Mouse (Mus musculus) embryonic fibroblast, embryonic 13.5 days (primary cell): ENCODE results near the gene Siglecg. TPM values are rescaled to one million over a fixed set of nuclear protein-coding genes. Genes with fewer than 3 reads are reported as not detected.

Experiments used
- H3K27ac ChIP-seq: 2 replicates; pipeline ENCODE4 v1.5.1; 2012; ENCODE audit warnings: low read length, control low read depth, inconsistent platforms; ENCODE audit not compliant: insufficient read depth
- H3K4me1 ChIP-seq: 2 replicates; pipeline ENCODE4 v1.6.1; 2011; ENCODE audit warnings: low read length; ENCODE audit not compliant: control insufficient read depth, insufficient read depth
- H3K4me3 ChIP-seq: 2 replicates; pipeline ENCODE4 v1.5.1; 2011; ENCODE audit warnings: mild to moderate bottlenecking, control low read depth, low read length; ENCODE audit not compliant: insufficient read depth
- CTCF ChIP-seq: IDR thresholded peaks from 2 replicates; pipeline ENCODE4 v1.5.1; 2011; ENCODE audit warnings: mild to moderate bottlenecking, control low read depth, low read length, moderate library complexity, borderline replicate concordance; ENCODE audit not compliant: insufficient read depth
- POLR2A ChIP-seq: IDR thresholded peaks from 2 replicates; pipeline ENCODE4 v1.6.1; 2011; ENCODE audit warnings: low read depth, mild to moderate bottlenecking, control low read depth, low read length, moderate library complexity
- polyA plus RNA-seq: library from polyadenylated mRNA; stranded (reverse); fragments of >200 nt; gene quantifications from 2 replicates; pipeline ENCODE4 v1.2.4, GENCODE M21; 2011; ENCODE audit warnings: low read depth; ENCODE audit not compliant: missing spikeins, insufficient read length

Siglecg gene
- polyA plus RNA-seq, 1 experiment, result 12.5 TPM

DNA sequence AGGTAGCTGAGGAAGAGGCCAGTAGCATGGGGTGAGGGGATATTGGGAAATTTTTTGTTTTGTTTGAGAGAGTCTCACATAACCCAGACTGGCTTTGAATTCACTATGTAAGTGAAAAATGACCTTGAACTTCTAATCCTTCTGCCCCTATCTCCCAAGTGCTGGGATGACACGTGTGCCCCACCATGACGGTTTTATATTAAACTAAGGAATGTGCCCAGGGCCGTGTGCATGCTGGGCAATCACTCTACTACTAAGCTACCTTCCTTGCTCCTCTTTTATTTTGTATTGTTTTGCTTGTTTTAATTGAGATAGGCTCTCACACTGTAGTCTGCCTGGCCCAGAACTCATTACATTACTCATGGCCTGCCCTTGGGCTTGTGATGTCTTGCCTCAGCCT, 33.1 kb downstream of the Siglecg start:
- H3K4me1 ChIP-seq, result 0 out of 2 replicates have a peak, but pooled peaks cover 2% of the 10 kb centered on the region
- no peak overlapping the region for H3K4me3 ChIP-seq
- TF ChIP-seq POLR2A (no peak), CTCF (no peak)
- no peak overlapping the region for H3K27ac ChIP-seq

DNA sequence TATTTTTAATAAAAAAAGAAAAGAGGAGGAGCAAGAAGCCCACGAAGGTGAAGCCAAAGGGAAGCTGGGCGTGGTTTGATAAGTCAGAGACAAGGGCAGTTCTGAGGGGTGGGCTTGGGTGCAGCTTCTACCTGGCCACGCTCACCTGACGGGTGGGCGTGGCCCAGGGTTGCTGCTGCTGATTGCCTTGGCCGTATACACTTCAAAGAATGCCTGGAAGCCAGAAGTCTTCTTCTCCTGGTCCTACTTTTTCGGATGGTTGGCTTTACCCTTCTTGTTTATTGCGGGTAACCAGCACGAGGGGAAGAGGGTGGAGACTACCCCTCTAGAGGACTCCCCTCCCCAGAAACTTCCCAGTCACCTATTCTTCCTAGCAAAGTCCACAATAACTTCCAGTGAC, 34.7 kb downstream of the Siglecg start:
- peak overlapping the region; percentile 95 for H3K27ac ChIP-seq
- TF ChIP-seq CTCF (no peak), POLR2A (no peak)

GRCm38 (mm10) chr7:43443126-43443916, 35.3 kb downstream of the Siglecg start:
- peak; percentile 86 for TF ChIP-seq POLR2A
- TF ChIP-seq CTCF, result no peak
- H3K4me1 ChIP-seq, result 0 out of 2 replicates have a peak, but pooled peaks cover 2% of the 10 kb centered on the region
- peak overlapping the region; percentile 95 for H3K27ac ChIP-seq
- H3K4me3 ChIP-seq, result peak overlapping the region; percentile 50

More for the DNA sequence above, 34.7 kb downstream of the Siglecg start:
- H3K4me3 ChIP-seq, result peak overlapping the region; percentile 50
- H3K4me1 ChIP-seq, result 0 out of 2 replicates have a peak, but pooled peaks cover 2% of the 10 kb centered on the region

GRCm38 (mm10) chr7:43443917-43444293, 35.9 kb downstream of the Siglecg start, which contains the start of the genes Etfb and Gm45233:
TSS of gene Etfb (plus strand) at chr7:43444083.
TSS of gene Gm45233 (plus strand) at chr7:43444128.
- TF ChIP-seq CTCF (no peak), POLR2A (peak; percentile 97)
- Histone ChIP-seq H3K27ac (peak within 1 kb of the TSS; percentile 95), H3K4me1 (0 out of 2 replicates have a peak, but pooled peaks cover 2% of the 10 kb centered on the region)

DNA sequence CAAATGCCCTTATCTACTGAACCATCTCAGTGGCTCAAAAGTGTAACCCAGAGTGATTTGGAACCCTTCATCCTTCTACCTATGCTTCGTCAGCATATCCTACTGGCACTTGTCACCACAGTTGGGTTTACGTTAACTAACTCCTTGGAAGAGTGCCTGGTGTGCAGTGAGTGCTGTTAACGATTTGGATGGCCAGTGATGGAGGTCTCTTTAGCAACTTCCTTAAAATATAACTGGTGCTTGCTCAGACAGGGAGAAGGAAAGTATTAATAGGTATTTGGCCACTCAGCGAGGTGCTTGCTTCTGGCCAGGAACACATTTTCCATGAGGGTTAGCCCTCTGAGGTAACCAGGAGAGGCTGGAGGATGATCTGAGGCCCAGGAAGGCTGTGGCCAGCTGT, 39.8 kb downstream of the Siglecg start:
- H3K4me3 ChIP-seq, result no peak overlapping the region
- TF ChIP-seq CTCF (no peak), POLR2A (no peak)
- H3K4me1 ChIP-seq, result no peaks in the 10 kb centered on the region
- no peak overlapping the region for H3K27ac ChIP-seq

More at GRCm38 (mm10) chr7:43443917-43444293, 35.9 kb downstream of the Siglecg start, which contains the start of the genes Etfb and Gm45233:
- peak within 1 kb of the TSS; percentile 50 for H3K4me3 ChIP-seq

GRCm38 (mm10) chr7:43448246-43448645, 40.2 kb downstream of the Siglecg start:
- TF ChIP-seq CTCF (no peak), POLR2A (no peak)
- no peaks in the 10 kb centered on the region for H3K4me1 ChIP-seq
- no peak overlapping the region for H3K27ac ChIP-seq
- H3K4me3 ChIP-seq, result no peak overlapping the region

- no peak overlapping the region for H3K4me3 ChIP-seq
- H3K27ac ChIP-seq, result no peak overlapping the region
- no peaks in the 10 kb centered on the region for H3K4me1 ChIP-seq
- TF ChIP-seq CTCF (no peak), POLR2A (no peak)
Measured at GRCm38 (mm10) chr7:43449811-43450210, 41.8 kb downstream of the Siglecg start.

GRCm38 (mm10) chr7:43451726-43452125, 43.7 kb downstream of the Siglecg start:
- Histone ChIP-seq H3K4me3 (no peak overlapping the region), H3K4me1 (no peaks in the 10 kb centered on the region), H3K27ac (no peak overlapping the region)
- TF ChIP-seq POLR2A, result no peak
- TF ChIP-seq CTCF, result no peak

DNA sequence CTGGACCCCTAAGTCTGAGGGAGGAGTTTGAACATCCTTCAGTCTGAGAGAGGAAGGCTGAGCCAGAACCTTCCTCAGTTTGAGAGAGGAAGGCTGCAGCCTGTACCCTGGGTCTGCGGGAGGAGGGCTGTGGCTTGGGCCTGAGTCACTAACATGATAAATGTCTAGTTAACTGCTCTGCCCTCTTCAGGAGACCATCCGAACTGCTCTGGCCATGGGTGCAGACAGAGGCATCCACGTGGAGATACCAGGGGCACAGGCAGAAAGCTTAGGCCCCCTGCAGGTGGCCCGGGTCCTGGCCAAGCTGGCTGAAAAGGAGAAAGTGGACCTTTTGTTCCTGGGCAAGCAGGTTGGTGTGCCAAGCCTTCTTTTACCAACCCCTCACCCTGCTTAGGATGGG, 44.6 kb downstream of the Siglecg start:
- Histone ChIP-seq H3K4me1 (no peaks in the 10 kb centered on the region), H3K4me3 (no peak overlapping the region), H3K27ac (no peak overlapping the region)
- TF ChIP-seq CTCF, result no peak; the same call in 1 of the 2 replicates
- no peak for TF ChIP-seq POLR2A
